Mouse (Mus musculus): ENCODE data around the gene Trim52. TPM values are rescaled to one million over a fixed set of nuclear protein-coding genes. Genes with fewer than 3 reads are reported as not detected.

The Trim52 gene
- polyA plus RNA-seq (2012; rRNA removed) = not detected in 2 replicates

GRCm38 (mm10) chr14:106105980-106106379, at the start of gene Trim52:
Gene Trim52, plus strand, starts transcription at chr14:106106198.
- Histone ChIP-seq H3K4me1 (ENCODE audit: control insufficient read depth, insufficient read depth, low read length) (no peaks in the 10 kb centered on the region), H3K27me3 (ENCODE audit: control insufficient read depth, insufficient read depth, low read length) (no peaks in the 10 kb centered on the region), H3K4me3 (replicated peaks; ENCODE audit: insufficient read depth, low read depth, low read length) (no peak within 1 kb of the TSS), H3K27ac (ENCODE audit: insufficient read depth, low read length) (no peak within 1 kb of the TSS)
- 95% methylated on average over 21 of the region's 21 CpGs for WGBS
- no peak for DNase-seq
- TF ChIP-seq CTCF (IDR thresholded peaks at IDR 0.05; ENCODE audit: borderline replicate concordance, insufficient read depth, low read depth, low read length) = no peak
- TF ChIP-seq POLR2A (IDR thresholded peaks at IDR 0.05; ENCODE audit: borderline replicate concordance, insufficient read depth, low read length) = no peak

GRCm38 (mm10) chr14:106072608-106073007, 33.4 kb upstream of the Trim52 start:
- Histone ChIP-seq H3K27ac (ENCODE audit: insufficient read depth, low read length) (no peak overlapping the region), H3K4me1 (ENCODE audit: control insufficient read depth, insufficient read depth, low read length) (no peaks in the 10 kb centered on the region), H3K27me3 (ENCODE audit: control insufficient read depth, insufficient read depth, low read length) (no peaks in the 10 kb centered on the region), H3K4me3 (replicated peaks; ENCODE audit: insufficient read depth, low read depth, low read length) (no peak overlapping the region)
- TF ChIP-seq CTCF (IDR thresholded peaks at IDR 0.05; ENCODE audit: borderline replicate concordance, insufficient read depth, low read depth, low read length) (no peak), POLR2A (IDR thresholded peaks at IDR 0.05; ENCODE audit: borderline replicate concordance, insufficient read depth, low read length) (no peak)
- 89% methylated on average over 1 of the region's 1 CpGs for WGBS
- DNase-seq = no peak

DNA sequence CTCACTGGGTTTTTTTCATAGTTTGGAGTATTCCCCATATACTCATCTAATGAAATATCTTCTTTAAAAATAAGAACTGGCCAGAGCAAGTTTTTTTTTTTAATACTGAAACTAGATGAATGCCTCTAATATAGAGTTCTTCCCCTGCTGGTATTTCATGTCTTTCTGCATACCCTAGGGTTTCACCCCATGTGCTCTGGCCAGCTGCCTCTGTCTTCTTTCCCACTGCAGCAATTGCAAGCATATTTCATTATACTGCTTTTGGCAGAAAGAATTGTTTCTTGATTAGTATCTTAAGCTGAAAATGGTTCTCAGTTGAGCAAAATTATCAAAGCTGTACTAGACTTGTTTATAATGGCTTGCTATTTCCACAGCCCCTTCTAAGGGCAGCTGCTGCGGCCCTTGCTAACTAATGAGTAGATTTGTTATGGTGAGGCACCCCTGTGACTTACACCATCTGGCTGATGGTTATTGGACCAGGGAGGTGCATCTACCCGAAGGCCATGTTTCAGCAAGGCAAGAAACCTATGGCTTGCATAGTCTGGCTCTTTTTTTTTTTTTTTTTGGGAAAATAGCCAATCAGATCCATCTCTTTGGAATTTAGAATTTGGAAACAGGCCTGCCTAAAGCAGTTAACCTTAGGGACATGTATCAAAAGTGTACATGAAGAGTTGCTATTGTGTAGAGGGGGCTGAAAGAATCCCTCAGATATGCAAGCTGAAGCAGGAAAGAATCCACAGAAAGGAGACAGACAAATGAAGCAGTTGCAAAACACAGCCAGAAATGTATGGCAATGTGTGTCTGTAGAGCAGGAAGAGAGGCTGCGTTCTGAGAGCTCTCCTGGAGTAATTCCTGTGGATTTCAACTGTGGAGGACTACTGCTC, 30.6 kb upstream of the Trim52 start:
- no peak overlapping the region for H3K4me3 ChIP-seq (replicated peaks; ENCODE audit: insufficient read depth, low read depth, low read length)
- no peaks in the 10 kb centered on the region for H3K4me1 ChIP-seq (ENCODE audit: control insufficient read depth, insufficient read depth, low read length)
- H3K27me3 ChIP-seq (ENCODE audit: control insufficient read depth, insufficient read depth, low read length) = no peaks in the 10 kb centered on the region
- no peak overlapping the region for H3K27ac ChIP-seq (ENCODE audit: insufficient read depth, low read length)
- no peak for TF ChIP-seq CTCF (IDR thresholded peaks at IDR 0.05; ENCODE audit: borderline replicate concordance, insufficient read depth, low read depth, low read length)
- no peak for TF ChIP-seq POLR2A (IDR thresholded peaks at IDR 0.05; ENCODE audit: borderline replicate concordance, insufficient read depth, low read length)
- 30% methylated on average over 3 of the region's 3 CpGs for WGBS
- peak in 1 of 2 experiments; percentile 20 for DNase-seq

GRCm38 (mm10) chr14:106088480-106089037, 17.4 kb upstream of the Trim52 start:
- Histone ChIP-seq H3K4me3 (replicated peaks; ENCODE audit: insufficient read depth, low read depth, low read length) (no peak overlapping the region), H3K27me3 (ENCODE audit: control insufficient read depth, insufficient read depth, low read length) (no peaks in the 10 kb centered on the region), H3K27ac (ENCODE audit: insufficient read depth, low read length) (no peak overlapping the region), H3K4me1 (ENCODE audit: control insufficient read depth, insufficient read depth, low read length) (no peaks in the 10 kb centered on the region)
- no peak for DNase-seq
- TF ChIP-seq POLR2A (IDR thresholded peaks at IDR 0.05; ENCODE audit: borderline replicate concordance, insufficient read depth, low read length) (no peak), CTCF (IDR thresholded peaks at IDR 0.05; ENCODE audit: borderline replicate concordance, insufficient read depth, low read depth, low read length) (no peak)
- WGBS = 67% methylated on average over 13 of the region's 13 CpGs

GRCm38 (mm10) chr14:106096816-106097215, 9.2 kb upstream of the Trim52 start:
- no peaks in the 10 kb centered on the region for H3K4me1 ChIP-seq (ENCODE audit: control insufficient read depth, insufficient read depth, low read length)
- no peak overlapping the region for H3K4me3 ChIP-seq (replicated peaks; ENCODE audit: insufficient read depth, low read depth, low read length)
- no peak for TF ChIP-seq POLR2A (IDR thresholded peaks at IDR 0.05; ENCODE audit: borderline replicate concordance, insufficient read depth, low read length)
- no peak for TF ChIP-seq CTCF (IDR thresholded peaks at IDR 0.05; ENCODE audit: borderline replicate concordance, insufficient read depth, low read depth, low read length)
- DNase-seq = peak in 1 of 2 experiments; percentile 47
- H3K27me3 ChIP-seq (ENCODE audit: control insufficient read depth, insufficient read depth, low read length) = no peaks in the 10 kb centered on the region
- H3K27ac ChIP-seq (ENCODE audit: insufficient read depth, low read length) = no peak overlapping the region
- WGBS = 36% methylated on average over 4 of the region's 4 CpGs

GRCm38 (mm10) chr14:106100858-106101257, 5.1 kb upstream of the Trim52 start:
- WGBS = 94% methylated on average over 14 of the region's 14 CpGs
- DNase-seq = no peak
- Histone ChIP-seq H3K4me3 (replicated peaks; ENCODE audit: insufficient read depth, low read depth, low read length) (no peak overlapping the region), H3K27me3 (ENCODE audit: control insufficient read depth, insufficient read depth, low read length) (no peaks in the 10 kb centered on the region), H3K27ac (ENCODE audit: insufficient read depth, low read length) (no peak overlapping the region), H3K4me1 (ENCODE audit: control insufficient read depth, insufficient read depth, low read length) (no peaks in the 10 kb centered on the region)
- no peak for TF ChIP-seq CTCF (IDR thresholded peaks at IDR 0.05; ENCODE audit: borderline replicate concordance, insufficient read depth, low read depth, low read length)

DNA sequence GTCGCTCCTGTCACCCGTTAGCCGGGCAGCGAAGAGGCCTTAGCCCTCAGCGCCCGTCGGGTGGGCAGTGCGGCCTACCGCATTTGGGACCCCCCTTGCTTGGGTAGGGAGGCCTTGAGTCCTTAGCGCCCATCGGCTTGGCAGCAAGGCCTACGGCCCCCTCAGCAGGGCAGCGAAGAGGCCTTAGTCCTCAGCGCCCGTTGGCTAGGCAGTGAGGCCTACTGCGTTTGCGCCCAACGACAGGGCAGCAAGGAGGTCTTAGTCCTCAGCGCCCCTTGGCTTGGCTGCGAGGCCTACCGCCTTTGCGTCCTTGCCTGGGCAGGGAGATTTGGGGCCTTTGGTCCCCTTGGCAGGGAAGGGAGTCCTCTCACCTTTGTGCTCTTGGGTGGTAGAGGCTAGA, 427 bp downstream of the Trim52 start:
- no peaks in the 10 kb centered on the region for H3K4me1 ChIP-seq (ENCODE audit: control insufficient read depth, insufficient read depth, low read length)
- no peak for DNase-seq
- H3K27ac ChIP-seq (ENCODE audit: insufficient read depth, low read length) = no peak overlapping the region
- no peak overlapping the region for H3K4me3 ChIP-seq (replicated peaks; ENCODE audit: insufficient read depth, low read depth, low read length)
- no peaks in the 10 kb centered on the region for H3K27me3 ChIP-seq (ENCODE audit: control insufficient read depth, insufficient read depth, low read length)
- 98% methylated on average over 22 of the region's 22 CpGs for WGBS
- no peak for TF ChIP-seq POLR2A (IDR thresholded peaks at IDR 0.05; ENCODE audit: borderline replicate concordance, insufficient read depth, low read length)
- TF ChIP-seq CTCF (IDR thresholded peaks at IDR 0.05; ENCODE audit: borderline replicate concordance, insufficient read depth, low read depth, low read length) = no peak

- no peaks in the 10 kb centered on the region for H3K27me3 ChIP-seq (ENCODE audit: control insufficient read depth, insufficient read depth, low read length)
- no peak for DNase-seq
- no peak overlapping the region for H3K4me3 ChIP-seq (replicated peaks; ENCODE audit: insufficient read depth, low read depth, low read length)
- 40% methylated on average over 2 of the region's 2 CpGs for WGBS
- TF ChIP-seq POLR2A (IDR thresholded peaks at IDR 0.05; ENCODE audit: borderline replicate concordance, insufficient read depth, low read length) = no peak
- no peak for TF ChIP-seq CTCF (IDR thresholded peaks at IDR 0.05; ENCODE audit: borderline replicate concordance, insufficient read depth, low read depth, low read length)
- H3K27ac ChIP-seq (ENCODE audit: insufficient read depth, low read length) = no peak overlapping the region
- no peaks in the 10 kb centered on the region for H3K4me1 ChIP-seq (ENCODE audit: control insufficient read depth, insufficient read depth, low read length)
Measured at GRCm38 (mm10) chr14:106119371-106119770, 13.4 kb downstream of the Trim52 start.

All from cerebellum, adult 2 months (tissue).